Mouse (Mus musculus) forebrain, embryonic 13.5 days (tissue): Measurements from ENCODE around the gene Mbd3l2. TPM values are rescaled to one million over a fixed set of nuclear protein-coding genes. Genes with fewer than 3 reads are reported as not detected.
A peak's percentile ranks its signal among the peaks of the same experiment; 100 is the strongest.
"Not testable (repeated sequence)": the region's sequence is repeated elsewhere in the genome, so short reads cannot be mapped to it uniquely, and the experiment has no call there.

Experiments used
- ATAC-seq: fragments of 200-750 bp; cut with Nextera tagmentation; 2 replicates; pipeline ENCODE4 v1.8.0; 2017
- H3K27ac ChIP-seq: fragments of 300-500 bp; sonication (generic); 2 replicates; pipeline ENCODE4 v1.5.1; 2015; ENCODE audit warnings: inconsistent platforms, mild to moderate bottlenecking, moderate library complexity
- H3K27me3 ChIP-seq: fragments of 300-500 bp; sonication (generic); 2 replicates; pipeline ENCODE4 v1.6.1; 2015; ENCODE audit warnings: mild to moderate bottlenecking, inconsistent platforms
- H3K36me3 ChIP-seq: fragments of 300-500 bp; sonication (generic); 2 replicates; pipeline ENCODE4 v1.6.1; 2015; ENCODE audit warnings: mild to moderate bottlenecking, inconsistent platforms; ENCODE audit not compliant: poor library complexity, severe bottlenecking
- H3K4me1 ChIP-seq: fragments of 300-500 bp; sonication (generic); 2 replicates; pipeline ENCODE4 v1.6.1; 2015; ENCODE audit warnings: inconsistent platforms
- H3K4me2 ChIP-seq: fragments of 300-500 bp; sonication (generic); 2 replicates; pipeline ENCODE4 v1.6.1; 2015; ENCODE audit warnings: inconsistent platforms, mild to moderate bottlenecking, moderate library complexity
- H3K4me3 ChIP-seq: fragments of 300-500 bp; sonication (generic); 2 replicates; pipeline ENCODE4 v1.5.1; 2015; ENCODE audit warnings: mild to moderate bottlenecking, inconsistent platforms
- H3K9ac ChIP-seq: fragments of 300-500 bp; sonication (generic); 2 replicates; pipeline ENCODE4 v1.6.1; 2015; ENCODE audit warnings: mild to moderate bottlenecking, inconsistent platforms
- H3K9me3 ChIP-seq: fragments of 300-500 bp; sonication (generic); replicated peaks from 2 replicates; pipeline ENCODE4 v1.6.1; 2016; ENCODE audit warnings: inconsistent platforms
- WGBS: fragments of 180-500 bp; shearing (Covaris S2); methylation state at CpG from one replicate; pipeline ENCODE4 v1.1.7; 2015; 5-methylcytosine and 5-hydroxymethylcytosine counted together
- polyA plus RNA-seq: library from polyadenylated mRNA; unstranded; fragments of >200 nt; fragmentation: Nextera tagmentation; extraction: Ambion mirVana; gene quantifications from 2 replicates; pipeline ENCODE4 v1.2.1, GENCODE M21; 2015

Gene Mbd3l2
- 0.08 and 0.21 TPM in 2 replicates for polyA plus RNA-seq

GRCm38 (mm10) chr9:18430354-18430753 lies at the start of gene Mbd3l2:
Mbd3l2 (plus strand) TSS chr9:18430654.
- no peaks in the 10 kb centered on the region for H3K4me1 ChIP-seq
- H3K27me3 ChIP-seq = no peaks in the 10 kb centered on the region
- H3K4me2 ChIP-seq = no peak within 1 kb of the TSS
- ATAC-seq = no peak
- no peaks in the 10 kb centered on the region for H3K9me3 ChIP-seq
- H3K27ac ChIP-seq = no peak within 1 kb of the TSS
- no peak within 1 kb of the TSS for H3K9ac ChIP-seq
- no peak within 1 kb of the TSS for H3K4me3 ChIP-seq
- H3K36me3 ChIP-seq = no peaks in the 10 kb centered on the region

GRCm38 (mm10) chr9:18385782-18386181 lies 44.7 kb upstream of the Mbd3l2 start:
- H3K9ac ChIP-seq = no peak overlapping the region
- H3K4me3 ChIP-seq = no peak overlapping the region
- no peak overlapping the region for H3K27ac ChIP-seq
- no peaks in the 10 kb centered on the region for H3K27me3 ChIP-seq
- H3K4me1 ChIP-seq = no peaks in the 10 kb centered on the region
- no peaks in the 10 kb centered on the region for H3K9me3 ChIP-seq
- no peak for ATAC-seq
- 43% methylated on average over 6 of the region's 6 CpGs for WGBS
- no peaks in the 10 kb centered on the region for H3K36me3 ChIP-seq
- no peak overlapping the region for H3K4me2 ChIP-seq

GRCm38 (mm10) chr9:18399629-18400028 lies 30.8 kb upstream of the Mbd3l2 start:
- no peak overlapping the region for H3K4me2 ChIP-seq
- no peaks in the 10 kb centered on the region for H3K4me1 ChIP-seq
- WGBS = 80% methylated on average over 1 of the region's 1 CpGs
- no peak overlapping the region for H3K27ac ChIP-seq
- no peak for ATAC-seq
- no peak overlapping the region for H3K9ac ChIP-seq
- no peaks in the 10 kb centered on the region for H3K9me3 ChIP-seq
- no peaks in the 10 kb centered on the region for H3K27me3 ChIP-seq
- no peak overlapping the region for H3K4me3 ChIP-seq
- no peaks in the 10 kb centered on the region for H3K36me3 ChIP-seq

- 70% methylated on average over 2 of the region's 2 CpGs for WGBS
- H3K4me3 ChIP-seq, H3K9me3 ChIP-seq, H3K27ac ChIP-seq, H3K4me2 ChIP-seq, H3K4me1 ChIP-seq, H3K36me3 ChIP-seq, ATAC-seq, H3K9ac ChIP-seq, H3K27me3 ChIP-seq: not testable (repeated sequence)
These were observed 27.6 kb upstream of the Mbd3l2 start, which contains the start of gene Naalad2 for GRCm38 (mm10) chr9:18402895-18403294. Naalad2 (minus strand) TSS chr9:18402995.

- WGBS = 73% methylated on average over 1 of the region's 1 CpGs
- Histone ChIP-seq H3K27me3 (no peaks in the 10 kb centered on the region), H3K4me3 (no peak within 1 kb of the TSS), H3K4me2 (no peak within 1 kb of the TSS), H3K4me1 (no peaks in the 10 kb centered on the region), H3K27ac (no peak within 1 kb of the TSS), H3K9me3 (no peaks in the 10 kb centered on the region), H3K9ac (no peak within 1 kb of the TSS), H3K36me3 (no peaks in the 10 kb centered on the region)
- no peak for ATAC-seq
These were observed 26.3 kb upstream of the Mbd3l2 start, which contains the start of gene Ubtfl1 for GRCm38 (mm10) chr9:18404118-18404517. Ubtfl1 (plus strand) TSS chr9:18404418.

GRCm38 (mm10) chr9:18412371-18412770 lies 18.1 kb upstream of the Mbd3l2 start:
- not testable (repeated sequence) for H3K4me1 ChIP-seq, H3K9me3 ChIP-seq, H3K27ac ChIP-seq, H3K4me2 ChIP-seq, H3K36me3 ChIP-seq, H3K9ac ChIP-seq, ATAC-seq, H3K27me3 ChIP-seq, H3K4me3 ChIP-seq
- WGBS = 82% methylated on average over 4 of the region's 4 CpGs

- no peak overlapping the region for H3K4me3 ChIP-seq
- no peak overlapping the region for H3K9ac ChIP-seq
- H3K27me3 ChIP-seq = no peaks in the 10 kb centered on the region
- no peak overlapping the region for H3K27ac ChIP-seq
- WGBS = 75% methylated on average over 10 of the region's 10 CpGs
- no peaks in the 10 kb centered on the region for H3K4me1 ChIP-seq
- H3K4me2 ChIP-seq = no peak overlapping the region
- H3K36me3 ChIP-seq = no peaks in the 10 kb centered on the region
- ATAC-seq = no peak
- H3K9me3 ChIP-seq = no peaks in the 10 kb centered on the region
These were observed 1.2 kb downstream of the Mbd3l2 start for GRCm38 (mm10) chr9:18431687-18432086.

GRCm38 (mm10) chr9:18456520-18456919 lies 26.1 kb downstream of the Mbd3l2 start:
- peaks cover 61% of the 10 kb centered on the region for H3K36me3 ChIP-seq

GRCm38 (mm10) chr9:18467350-18467749 lies 36.9 kb downstream of the Mbd3l2 start:
- Histone ChIP-seq H3K27me3 (no peaks in the 10 kb centered on the region), H3K4me1 (peaks cover 11% of the 10 kb centered on the region), H3K27ac (no peak overlapping the region), H3K9ac (no peak overlapping the region), H3K9me3 (no peaks in the 10 kb centered on the region; the same call in 1 of the 2 replicates), H3K4me2 (no peak overlapping the region), H3K36me3 (peaks cover 61% of the 10 kb centered on the region), H3K4me3 (no peak overlapping the region)
- WGBS = 14% methylated on average over 3 of the region's 3 CpGs
- ATAC-seq = no peak

More at GRCm38 (mm10) chr9:18456520-18456919, 26.1 kb downstream of the Mbd3l2 start:
- peaks cover 5% of the 10 kb centered on the region; the same call in 1 of the 2 replicates for H3K9me3 ChIP-seq
- 77% methylated on average over 4 of the region's 4 CpGs for WGBS
- ATAC-seq = no peak
- H3K4me1 ChIP-seq = no peaks in the 10 kb centered on the region
- no peak overlapping the region for H3K9ac ChIP-seq
- H3K4me3 ChIP-seq = no peak overlapping the region
- no peak overlapping the region for H3K4me2 ChIP-seq
- H3K27me3 ChIP-seq = no peaks in the 10 kb centered on the region
- H3K27ac ChIP-seq = no peak overlapping the region

GRCm38 (mm10) chr9:18468005-18468404 lies 37.6 kb downstream of the Mbd3l2 start:
- no peak overlapping the region for H3K27ac ChIP-seq
- peaks cover 14% of the 10 kb centered on the region for H3K4me1 ChIP-seq
- H3K4me2 ChIP-seq = no peak overlapping the region
- 95% methylated on average over 3 of the region's 3 CpGs for WGBS
- no peak overlapping the region for H3K9ac ChIP-seq
- peaks cover 55% of the 10 kb centered on the region for H3K36me3 ChIP-seq
- no peak for ATAC-seq
- H3K9me3 ChIP-seq = no peaks in the 10 kb centered on the region; the same call in 1 of the 2 replicates
- H3K27me3 ChIP-seq = no peaks in the 10 kb centered on the region
- no peak overlapping the region for H3K4me3 ChIP-seq

- H3K4me2 ChIP-seq = peak overlapping the region; percentile 71
- H3K36me3 ChIP-seq = peaks cover 6% of the 10 kb centered on the region; the same call in 1 of the 2 replicates
- H3K9ac ChIP-seq = peak overlapping the region; percentile 78
- peak overlapping the region; percentile 94 for H3K27ac ChIP-seq
- 4% methylated on average over 38 of the region's 39 CpGs for WGBS
- H3K4me1 ChIP-seq = peaks cover 4% of the 10 kb centered on the region
- no peaks in the 10 kb centered on the region for H3K9me3 ChIP-seq
- no peaks in the 10 kb centered on the region for H3K27me3 ChIP-seq
- H3K4me3 ChIP-seq = peak overlapping the region; percentile 65
- peak; percentile 98 for ATAC-seq
These were observed 43.1 kb downstream of the Mbd3l2 start for GRCm38 (mm10) chr9:18473324-18474128.

- Histone ChIP-seq H3K27me3 (no peaks in the 10 kb centered on the region), H3K36me3 (no peaks in the 10 kb centered on the region), H3K4me2 (no peak within 1 kb of the TSS), H3K4me3 (no peak within 1 kb of the TSS), H3K9ac (no peak within 1 kb of the TSS), H3K9me3 (no peaks in the 10 kb centered on the region), H3K4me1 (no peaks in the 10 kb centered on the region), H3K27ac (no peak within 1 kb of the TSS)
- WGBS = 76% methylated on average over 3 of the region's 3 CpGs
- no peak for ATAC-seq
These were observed 47.7 kb downstream of the Mbd3l2 start, which contains the start of the genes Zfp558 and Mbd3l1 for GRCm38 (mm10) chr9:18478168-18478567. Zfp558 (minus strand) TSS chr9:18478268. Mbd3l1 (plus strand) TSS chr9:18478359.
